Mouse (Mus musculus): Measurements from ENCODE around the gene Slc26a8.

The Slc26a8 gene

DNA sequence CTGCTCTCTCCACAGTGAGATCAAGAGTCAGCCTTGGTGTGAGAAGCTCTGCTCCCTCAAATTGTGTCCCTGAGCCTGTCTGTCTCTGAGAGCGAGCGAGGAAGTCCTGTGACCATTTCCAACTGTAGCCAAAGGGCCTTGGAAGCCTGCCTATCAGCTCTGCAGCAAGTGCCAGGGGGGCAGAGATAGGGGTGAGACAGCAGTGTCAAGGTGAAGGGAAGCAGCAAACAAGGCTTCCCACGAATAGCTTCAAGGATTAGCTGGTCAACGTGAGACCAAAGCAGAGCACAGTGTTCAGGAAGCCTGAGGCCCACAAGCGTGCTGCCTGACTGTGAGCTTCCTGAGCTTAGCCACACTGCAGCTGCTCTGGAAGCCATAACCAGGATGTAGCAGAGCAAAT lies 98.6 kb downstream of the Slc26a8 start:
- DNase-seq (ENCODE audit: low spot score), result no peak

GRCm38 (mm10) chr17:28590596-28590995 lies 99.4 kb downstream of the Slc26a8 start:
- no peak for DNase-seq (ENCODE audit: low spot score)

DNA sequence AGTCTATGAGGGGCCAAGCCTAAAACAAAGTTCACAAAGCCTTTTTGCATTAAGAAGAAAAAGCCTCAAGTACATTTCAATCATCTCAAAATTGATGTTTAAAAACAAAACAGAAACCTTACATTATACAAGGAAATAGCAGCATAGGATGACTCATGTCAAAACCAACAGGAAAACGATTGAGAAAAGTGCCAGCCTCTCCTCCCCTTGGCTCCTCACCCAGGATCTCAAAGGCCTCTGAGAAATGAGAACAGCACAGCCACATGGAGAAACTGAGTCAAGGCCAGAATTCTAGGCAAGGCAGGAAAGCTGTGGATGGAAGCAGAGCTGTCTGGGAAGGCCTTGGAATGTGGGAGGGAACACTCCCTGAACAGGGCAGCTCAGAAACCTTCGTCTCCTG lies 101.4 kb downstream of the Slc26a8 start:
- no peak for DNase-seq (ENCODE audit: low spot score)
